Mouse (Mus musculus) layer of hippocampus, adult 2 months (tissue): ENCODE measurements around the gene Ckap2l. TPM values are rescaled to one million over a fixed set of nuclear protein-coding genes. Genes with fewer than 3 reads are reported as not detected.

Experiments
- DNase-seq, 2 experiments: peaks; one replicate each; pipeline ENCODE4 v3.0.0; 2022; ENCODE audit warnings: low spot score in 2 of 2
- H3K27ac ChIP-seq: fragments of 200-600 bp; 2 replicates; pipeline ENCODE4 v1.8.1; 2022
- H3K4me3 ChIP-seq: fragments of 200-600 bp; 2 replicates; pipeline ENCODE4 v1.8.1; 2022; ENCODE audit warnings: mild to moderate bottlenecking
- CTCF ChIP-seq: fragments of 200-600 bp; conservative IDR thresholded peaks from 2 replicates; pipeline ENCODE4 v1.8.1; 2022; ENCODE audit warnings: antibody characterized with exemption, mild to moderate bottlenecking, moderate library complexity
- total RNA-seq, 2 experiments: library from RNA; stranded (reverse); gene quantifications; 2 replicates each; pipeline ENCODE4 v1.2.3; 2021

The Ckap2l gene
- total RNA-seq, 2 experiments from 2014 or later = 0.44 to 0.64 TPM

GRCm38 (mm10) chr2:129258056-129258455 is 39.0 kb downstream of the Ckap2l start:
- Histone ChIP-seq H3K27ac (no peak overlapping the region), H3K4me3 (no peak overlapping the region)
- no peak for DNase-seq
- TF ChIP-seq CTCF = no peak

DNA sequence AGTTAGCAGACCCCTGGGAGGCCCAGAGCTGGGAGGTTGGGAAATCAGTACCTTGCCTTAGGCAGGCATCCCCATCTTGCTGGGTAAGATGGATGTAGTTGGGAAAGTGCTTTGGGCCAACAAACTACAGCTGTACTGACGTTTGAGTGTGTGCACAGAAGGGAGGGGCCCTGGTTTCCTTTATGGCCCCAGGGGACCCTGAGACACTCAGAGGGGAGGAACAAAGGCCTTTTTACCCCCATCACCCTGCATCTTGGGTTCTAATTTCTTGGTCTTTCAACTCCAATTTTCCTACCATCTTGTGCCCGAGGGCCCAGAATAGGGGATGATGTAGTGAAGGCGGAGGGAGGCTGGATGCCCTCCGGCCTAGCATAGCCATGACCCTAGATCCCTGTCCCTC is 41.0 kb downstream of the Ckap2l start:
- DNase-seq = no peak
- Histone ChIP-seq H3K27ac (no peak overlapping the region), H3K4me3 (no peak overlapping the region)
- TF ChIP-seq CTCF = no peak

- no peak for TF ChIP-seq CTCF
- no peak overlapping the region for H3K27ac ChIP-seq
- DNase-seq = no peak
- no peak overlapping the region for H3K4me3 ChIP-seq
Observed at GRCm38 (mm10) chr2:129254076-129254475, 42.9 kb downstream of the Ckap2l start.

DNA sequence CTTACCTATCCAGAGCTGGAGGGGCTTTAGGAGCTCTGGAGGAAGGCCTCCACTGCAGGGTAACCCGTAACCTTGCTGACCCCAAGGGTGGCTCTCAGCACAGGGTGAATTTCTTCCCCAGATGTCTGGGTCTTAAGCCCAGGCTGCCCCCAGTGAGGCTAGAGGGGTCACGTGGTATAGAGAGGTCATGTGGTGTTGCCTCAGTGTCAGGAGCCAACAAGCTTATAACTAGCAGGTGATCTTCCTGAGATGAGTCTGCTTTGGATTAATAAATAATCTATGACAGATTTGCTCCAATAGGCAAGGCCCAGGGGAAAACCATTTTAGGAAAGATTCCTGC is 43.4 kb downstream of the Ckap2l start:
- H3K4me3 ChIP-seq = no peak overlapping the region
- no peak for DNase-seq
- TF ChIP-seq CTCF = no peak
- no peak overlapping the region for H3K27ac ChIP-seq

GRCm38 (mm10) chr2:129252836-129253630 is 44.0 kb downstream of the Ckap2l start:
- H3K27ac ChIP-seq = no peak overlapping the region
- no peak overlapping the region for H3K4me3 ChIP-seq
- TF ChIP-seq CTCF = no peak
- no peak for DNase-seq

DNA sequence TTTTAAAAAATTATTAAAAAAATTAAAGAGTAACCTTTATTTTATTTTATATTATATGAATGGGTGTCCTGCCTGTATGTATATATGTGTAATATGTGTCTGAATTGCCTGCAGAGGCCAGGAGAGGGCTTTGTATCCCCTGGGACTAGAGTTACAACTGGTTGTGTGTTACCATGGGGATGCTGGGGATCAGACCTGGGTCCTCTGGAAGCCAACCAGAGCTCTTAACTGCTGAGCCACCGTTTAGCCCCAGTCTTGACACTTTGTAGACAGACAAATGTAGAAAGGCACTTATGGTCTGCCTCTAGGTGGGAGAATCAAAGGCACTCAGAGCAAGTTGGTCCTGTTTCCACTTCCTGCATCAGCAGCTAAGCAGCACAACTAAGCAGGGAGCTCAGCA is 47.7 kb downstream of the Ckap2l start:
- TF ChIP-seq CTCF = no peak
- H3K27ac ChIP-seq = no peak overlapping the region
- DNase-seq = no peak
- H3K4me3 ChIP-seq = no peak overlapping the region

DNA sequence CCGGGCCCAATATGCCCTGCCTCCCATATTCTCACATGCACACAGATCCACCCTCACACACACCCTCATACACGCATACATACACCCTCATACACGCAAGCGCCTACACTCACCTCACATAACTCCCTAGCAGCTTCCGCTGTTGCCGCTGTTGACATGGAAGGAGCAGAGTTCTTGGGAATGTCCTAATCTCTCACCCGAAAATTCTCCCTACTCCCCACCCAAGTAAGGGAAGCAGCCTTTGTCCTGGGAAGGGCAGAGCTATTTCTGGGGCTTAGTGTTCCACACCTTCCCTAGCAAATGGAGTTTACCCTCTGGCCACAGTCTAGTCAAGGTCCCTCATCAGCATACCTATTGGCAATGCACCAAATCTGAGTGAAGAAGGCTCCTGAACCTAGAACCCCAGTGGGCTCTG is 49.3 kb downstream of the Ckap2l start:
- no peak overlapping the region for H3K27ac ChIP-seq
- no peak for DNase-seq
- no peak overlapping the region for H3K4me3 ChIP-seq
- TF ChIP-seq CTCF = no peak

DNA sequence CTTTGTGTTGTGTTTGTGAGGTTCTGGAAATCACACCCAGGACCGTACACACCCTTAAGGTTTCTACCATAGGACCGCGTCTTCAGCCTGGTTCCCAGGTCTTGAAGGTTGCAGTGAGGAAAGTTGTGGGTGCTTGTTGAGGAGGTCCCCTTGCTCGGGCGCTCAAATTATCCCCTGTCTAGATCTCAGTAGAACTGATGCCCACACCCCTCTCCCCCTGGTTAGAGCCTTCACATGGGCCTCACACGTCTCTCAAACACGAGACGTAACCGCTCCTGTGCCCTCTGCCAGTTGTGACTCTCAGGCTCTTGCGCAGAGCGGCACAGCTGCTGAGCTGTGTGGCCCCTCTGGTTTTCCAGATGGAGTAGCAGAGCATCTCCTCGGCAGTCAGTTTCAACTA is 50.1 kb downstream of the Ckap2l start:
- DNase-seq = no peak
- Histone ChIP-seq H3K27ac (no peak overlapping the region), H3K4me3 (no peak overlapping the region)
- no peak for TF ChIP-seq CTCF

DNA sequence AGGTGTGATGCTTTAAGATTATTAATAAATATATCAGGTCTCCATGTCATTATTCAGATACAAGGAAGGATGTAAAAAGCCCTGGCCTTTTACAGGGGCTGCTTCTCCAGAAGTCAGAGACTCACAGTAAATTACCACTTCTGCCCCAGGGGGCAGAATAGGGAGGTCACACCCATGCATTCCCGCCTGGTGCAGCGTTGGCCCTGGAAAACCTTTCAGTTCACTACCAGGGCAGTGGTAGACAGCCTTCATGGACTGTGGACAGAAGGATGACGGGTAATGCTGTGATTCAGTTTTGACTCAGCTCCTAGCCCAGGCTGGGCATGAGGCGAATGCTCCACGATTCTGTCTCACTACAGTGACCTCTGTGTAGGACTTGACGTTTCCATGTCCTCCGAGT is 50.6 kb downstream of the Ckap2l start:
- H3K4me3 ChIP-seq = no peak overlapping the region
- DNase-seq = no peak
- no peak overlapping the region for H3K27ac ChIP-seq
- TF ChIP-seq CTCF = no peak

DNA sequence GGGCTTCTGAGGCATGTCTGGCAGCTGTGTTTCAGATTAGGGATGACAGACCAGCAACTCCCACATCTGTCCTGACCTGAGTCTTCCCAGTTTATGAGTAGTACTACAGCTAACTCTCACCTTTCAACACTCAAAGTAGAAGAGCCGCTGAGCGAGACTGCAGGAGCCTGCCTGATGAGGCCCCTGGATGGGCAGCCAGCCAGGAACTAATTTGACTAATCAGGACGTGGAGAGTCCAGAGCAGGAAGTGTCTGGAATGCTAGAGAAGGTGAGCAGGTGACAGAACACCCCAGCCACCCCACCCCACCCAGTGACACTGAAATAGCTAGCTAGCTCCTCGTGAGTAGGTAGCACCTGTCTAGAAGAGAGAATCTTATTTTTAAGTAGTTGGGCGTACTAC is 51.4 kb downstream of the Ckap2l start:
- H3K27ac ChIP-seq = peak overlapping the region; percentile 76; the same call in 1 of the 2 replicates
- DNase-seq = no peak
- no peak for TF ChIP-seq CTCF
- no peak overlapping the region for H3K4me3 ChIP-seq

DNA sequence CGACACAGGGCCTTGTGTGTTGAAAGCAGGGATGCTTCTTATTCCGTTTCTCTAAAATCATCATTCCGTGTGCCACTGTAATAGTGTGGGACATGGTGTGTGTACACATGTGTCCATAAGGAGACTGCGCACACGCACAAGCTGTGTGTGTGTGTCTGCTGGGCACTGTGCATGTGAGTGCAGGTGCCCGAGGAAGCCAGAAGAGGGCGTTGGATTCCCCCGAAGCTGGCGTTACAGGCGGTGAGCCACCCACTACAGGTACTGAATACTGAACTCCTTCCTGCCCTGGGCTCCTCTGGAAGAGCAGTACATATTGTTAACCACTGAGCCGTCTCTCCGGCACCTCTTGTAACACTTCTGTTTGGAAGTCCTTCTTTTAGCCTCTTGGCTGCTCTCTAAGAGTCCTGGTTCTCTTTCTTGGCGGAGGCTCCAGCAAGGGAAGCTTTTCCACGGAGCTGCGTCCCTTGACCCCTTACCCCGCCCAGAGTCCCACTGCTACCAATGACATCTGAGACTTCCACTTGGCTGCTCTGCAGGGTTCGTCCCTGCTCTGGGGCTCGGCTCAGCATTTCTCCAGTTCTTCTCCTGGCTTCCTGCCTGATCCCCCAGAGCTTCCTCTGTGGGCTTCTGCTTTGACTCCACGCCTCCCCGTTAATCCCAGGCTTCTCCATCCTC is 52.4 kb downstream of the Ckap2l start:
- TF ChIP-seq CTCF = peak; percentile 49
- DNase-seq = no peak
- Histone ChIP-seq H3K27ac (peak overlapping the region; percentile 76), H3K4me3 (no peak overlapping the region)

DNA sequence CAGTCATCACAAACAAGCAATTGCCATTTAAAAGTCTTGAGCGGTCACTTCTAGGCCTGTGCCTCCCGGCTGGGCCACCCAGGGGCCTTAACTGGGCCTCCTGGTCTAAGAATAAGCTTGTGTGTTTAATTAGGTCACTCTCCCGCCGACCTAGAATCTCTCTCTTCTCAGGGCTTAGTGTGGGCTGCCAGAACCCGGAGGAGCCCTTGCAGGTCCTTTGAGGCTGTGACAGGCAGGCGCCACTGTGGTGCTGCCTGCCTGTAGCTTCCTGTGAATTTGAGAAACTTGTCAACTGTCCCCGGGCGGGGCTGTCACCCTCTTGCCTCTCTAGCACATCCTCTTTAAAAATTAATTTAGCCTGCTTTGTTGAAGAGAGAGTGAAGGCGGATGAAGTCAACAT is 53.2 kb downstream of the Ckap2l start:
- DNase-seq = peak in 1 of 2 experiments; percentile 55
- TF ChIP-seq CTCF = no peak
- H3K4me3 ChIP-seq = no peak overlapping the region
- H3K27ac ChIP-seq = peak overlapping the region; percentile 76

DNA sequence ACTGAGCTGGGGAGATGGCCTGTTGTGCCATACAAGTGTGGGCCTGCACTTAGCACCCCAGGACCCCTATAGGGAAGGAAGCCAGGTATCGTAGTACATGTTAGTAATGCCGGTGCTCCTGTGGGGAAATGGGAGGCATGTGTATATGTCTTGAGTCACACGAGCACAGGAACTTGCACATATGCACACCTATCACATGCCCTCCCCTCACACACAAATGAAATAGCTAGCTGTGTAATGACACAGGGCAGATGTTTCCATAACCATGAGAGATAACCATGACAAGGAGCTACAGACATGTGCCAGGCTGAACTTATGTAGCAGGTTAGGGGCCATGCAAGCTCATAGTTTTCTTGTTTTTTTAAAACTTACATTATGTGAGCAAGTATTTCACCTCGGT is 54.0 kb downstream of the Ckap2l start:
- TF ChIP-seq CTCF = no peak

More for the DNA sequence above, 54.0 kb downstream of the Ckap2l start:
- DNase-seq = no peak
- Histone ChIP-seq H3K4me3 (no peak overlapping the region), H3K27ac (peak overlapping the region; percentile 76)
